Mouse (Mus musculus) right cerebral cortex, postnatal 14 days (tissue): ENCODE data around the gene Ctf2.

Source experiments
- DNase-seq: peaks from one replicate; pipeline ENCODE4 v3.0.0; 2022

Ctf2 gene

DNA sequence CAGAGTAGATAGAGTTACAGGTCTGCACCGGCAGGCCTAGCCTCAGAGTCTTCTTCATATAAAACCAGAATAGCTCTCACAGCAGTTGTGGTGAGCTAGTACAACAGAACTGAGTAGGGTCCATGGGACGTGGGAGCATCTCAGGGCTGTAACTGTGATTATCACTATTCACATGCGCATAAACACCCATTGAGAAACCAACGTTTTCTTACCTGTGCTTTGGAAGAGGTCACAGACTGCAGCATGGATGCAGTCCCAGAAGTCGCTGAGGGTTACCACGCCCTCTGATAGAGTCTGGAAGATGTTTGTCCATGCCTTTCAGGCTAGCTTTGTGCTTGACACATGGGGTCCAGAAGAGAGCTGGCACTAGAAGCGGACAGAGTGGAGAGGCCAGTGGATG lies 21.8 kb upstream of the Ctf2 start:
- no peak for DNase-seq

DNA sequence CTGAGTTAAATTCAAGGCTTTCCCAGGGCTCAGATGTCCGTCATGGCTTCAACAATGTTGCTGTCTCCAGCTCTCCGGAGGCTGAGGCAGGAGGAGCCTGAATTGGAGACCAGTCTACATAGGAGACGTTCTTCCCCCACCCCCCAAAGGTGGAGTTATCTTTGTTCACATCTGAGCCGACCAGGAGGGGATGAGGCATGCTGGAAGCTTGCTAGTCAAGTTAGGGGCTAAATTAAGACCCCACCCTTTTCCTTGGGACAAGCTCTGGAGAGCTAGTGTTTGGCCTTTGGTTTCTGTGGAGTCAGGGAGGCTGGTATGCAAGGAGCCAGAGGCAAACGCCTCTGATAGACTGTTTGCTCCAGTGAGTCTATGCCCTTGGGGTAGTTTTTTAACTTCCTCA lies 21.2 kb upstream of the Ctf2 start:
- DNase-seq = no peak

DNA sequence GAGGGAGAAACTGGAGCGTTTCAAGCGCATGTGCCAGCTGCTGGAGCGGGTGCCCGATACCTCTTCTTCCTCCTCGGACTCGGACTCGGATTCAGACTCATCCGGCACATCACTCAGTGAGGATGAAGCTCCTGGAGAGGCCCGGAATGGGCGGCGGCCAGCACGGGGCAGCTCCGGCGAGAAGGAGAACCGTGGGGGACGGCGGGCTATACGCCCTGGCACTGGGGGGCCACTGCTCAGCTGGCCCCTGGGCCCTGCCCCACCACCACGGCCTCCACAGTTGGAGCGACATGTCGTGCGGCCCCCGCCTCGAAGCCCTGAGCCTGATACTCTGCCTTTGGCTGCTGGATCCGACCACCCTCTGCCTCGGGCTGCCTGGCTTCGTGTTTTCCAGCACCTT lies 20.1 kb upstream of the Ctf2 start:
- DNase-seq = no peak

DNA sequence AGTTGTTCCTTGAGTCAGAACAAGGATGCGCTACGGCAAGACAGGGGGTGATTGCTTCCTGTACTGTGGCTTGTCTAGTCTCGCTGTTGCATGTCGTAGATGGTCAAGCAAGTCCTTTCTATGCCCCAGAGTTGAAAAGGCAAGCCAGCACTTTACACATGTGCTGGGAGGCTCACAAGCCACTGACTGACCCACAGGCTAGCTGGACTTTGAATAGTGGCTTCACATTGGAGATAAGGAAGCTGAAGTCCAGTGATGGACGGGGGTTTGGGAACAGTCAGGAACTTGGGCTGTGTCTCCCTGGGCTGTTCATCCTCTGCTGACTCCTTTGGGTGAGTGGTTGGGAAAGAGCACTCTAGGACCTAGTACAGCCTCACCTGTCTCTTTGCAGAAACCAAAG lies 19.7 kb upstream of the Ctf2 start:
- no peak for DNase-seq

DNA sequence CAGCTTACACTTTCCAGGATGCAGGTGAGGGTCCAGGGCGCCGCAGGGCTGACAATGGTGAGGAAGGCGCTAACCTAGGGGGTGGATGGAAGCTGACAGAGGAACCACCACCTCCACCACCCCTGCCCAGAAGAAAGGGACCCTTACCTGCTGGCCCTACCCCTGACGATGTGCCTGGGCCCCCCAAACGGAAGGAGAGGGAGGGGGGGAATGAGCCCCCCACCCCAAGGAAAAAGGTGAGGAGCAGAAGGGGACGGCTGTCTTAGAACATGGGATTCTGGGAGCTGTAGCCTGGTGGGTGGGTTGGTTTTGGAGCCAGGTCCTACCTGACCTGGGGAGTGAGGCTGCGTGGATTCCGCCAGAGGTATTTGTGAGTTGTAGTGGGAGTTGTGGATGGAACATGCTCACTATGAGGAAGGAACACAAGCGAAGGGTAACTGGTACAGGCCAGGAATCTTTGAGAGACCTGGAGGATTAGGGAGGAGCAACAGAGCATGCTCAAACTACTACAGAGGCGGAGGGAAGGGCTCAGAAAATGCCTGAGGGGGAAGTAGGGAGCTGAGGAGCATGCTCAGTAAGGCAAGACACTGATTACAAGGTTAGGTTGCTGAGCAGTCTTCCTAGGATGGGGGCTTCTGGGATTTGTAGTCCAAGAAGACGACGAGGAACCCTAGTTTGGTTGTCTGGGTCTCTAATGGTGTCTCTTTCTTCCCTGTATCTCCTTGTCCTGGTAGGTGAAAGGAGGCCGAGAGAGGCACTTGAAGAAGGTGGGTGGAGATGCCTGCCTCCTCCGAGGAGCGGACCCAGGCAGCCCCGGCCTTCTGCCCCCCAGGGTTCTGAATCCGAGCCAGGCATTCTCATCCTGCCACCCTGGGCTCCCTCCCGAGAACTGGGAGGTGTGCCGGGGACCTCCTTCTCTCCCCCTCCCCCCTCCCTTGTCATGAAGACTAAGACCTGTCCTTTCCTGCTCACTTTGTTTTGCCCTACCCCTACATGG lies 18.5 kb upstream of the Ctf2 start:
- DNase-seq = peak; percentile 31

DNA sequence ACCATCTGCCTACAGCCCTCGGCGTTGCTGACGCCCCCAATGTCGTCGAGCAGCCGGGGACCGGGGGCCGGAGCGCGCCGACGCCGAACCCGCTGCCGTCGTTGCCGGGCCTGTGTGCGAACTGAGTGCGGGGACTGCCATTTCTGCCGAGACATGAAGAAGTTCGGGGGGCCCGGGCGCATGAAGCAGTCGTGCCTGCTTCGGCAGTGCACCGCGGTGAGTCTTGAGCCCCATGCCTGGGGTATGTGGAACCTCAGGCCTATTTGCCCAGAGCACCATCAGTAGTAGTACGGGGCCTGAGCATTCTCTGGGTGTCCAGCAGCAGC lies 16.2 kb upstream of the Ctf2 start:
- DNase-seq = peak; percentile 17

DNA sequence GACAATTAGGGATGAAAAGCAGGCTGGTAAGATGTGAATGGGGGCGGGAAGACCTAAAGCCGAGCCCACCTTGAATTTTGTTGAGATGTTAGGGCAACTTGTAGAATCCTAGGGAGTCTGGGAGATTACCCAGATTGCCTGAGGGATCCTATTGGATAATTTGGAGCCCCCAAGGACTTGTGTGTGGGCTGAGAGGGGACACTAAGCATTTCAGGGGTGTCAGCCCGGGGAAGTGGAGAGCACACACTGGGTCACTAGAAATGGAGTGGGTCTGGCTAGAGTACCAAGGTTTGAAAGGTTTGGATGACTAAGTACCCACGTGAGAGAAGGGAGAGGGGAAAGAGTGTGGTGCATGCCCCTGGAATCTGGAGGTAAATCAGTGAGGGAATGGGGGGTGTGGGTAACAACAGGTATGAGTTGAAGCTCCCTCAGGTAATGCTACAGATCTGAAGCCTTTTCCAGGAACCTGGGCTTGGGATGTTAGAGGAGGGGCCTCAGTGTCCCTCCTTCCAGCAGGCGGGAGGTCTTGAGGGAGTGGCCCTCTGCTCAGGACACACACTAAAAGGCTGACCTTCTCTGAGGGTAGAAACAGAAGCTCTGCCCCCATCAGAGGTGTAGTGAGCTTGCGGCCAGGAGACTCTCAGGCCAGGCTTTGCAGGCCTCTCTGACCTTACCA lies 15.7 kb upstream of the Ctf2 start:
- DNase-seq = no peak

DNA sequence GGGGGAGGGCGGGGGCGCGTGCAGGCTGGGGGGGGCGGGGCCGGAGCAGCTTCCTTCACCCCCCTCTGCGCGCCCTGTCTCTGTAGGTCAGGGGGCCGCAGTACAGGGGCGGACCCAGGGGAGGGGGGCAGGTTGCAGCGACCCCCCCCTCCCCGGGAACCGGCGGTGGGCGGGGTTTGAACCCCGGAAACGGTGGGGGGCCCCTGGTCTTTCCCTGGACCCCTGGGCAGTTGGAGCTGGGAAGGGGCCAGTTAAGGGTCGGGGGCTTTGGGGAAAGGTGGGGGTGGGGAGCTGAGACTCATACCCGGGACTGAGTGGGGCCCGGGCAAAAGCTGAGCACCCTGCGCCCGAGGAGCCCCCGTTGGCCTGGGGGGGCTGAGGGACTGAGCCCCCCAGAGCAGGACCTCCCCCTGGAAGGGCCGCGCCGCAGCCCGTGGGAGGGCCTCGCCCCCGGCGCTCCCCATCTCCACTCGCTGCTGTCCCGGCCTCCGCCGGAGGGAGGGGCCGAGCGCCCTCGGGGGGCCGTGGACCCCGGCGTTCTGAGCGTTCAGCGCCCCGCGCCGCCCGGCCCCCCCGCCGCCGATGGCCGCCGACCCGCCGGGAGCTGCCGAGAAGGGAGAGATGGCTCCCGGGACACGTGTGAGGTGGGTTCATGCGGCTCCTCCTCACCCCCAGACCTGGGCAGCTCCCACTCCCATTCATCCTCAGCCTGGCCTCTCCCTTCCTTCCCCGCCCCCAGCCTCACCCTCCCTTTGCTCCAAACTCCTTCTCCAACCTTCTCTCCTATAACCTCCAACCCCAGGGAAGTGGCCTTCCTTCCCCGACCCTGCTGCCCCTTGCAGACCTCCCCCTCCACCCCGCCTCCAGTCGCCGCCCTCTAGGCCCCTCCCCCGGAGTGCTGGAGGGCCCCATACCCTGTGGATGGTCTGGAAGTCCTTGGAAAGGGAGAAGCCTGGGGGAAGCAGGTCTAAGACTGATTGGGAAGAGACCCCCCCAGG lies 14.8 kb upstream of the Ctf2 start:
- DNase-seq = peak; percentile 41

DNA sequence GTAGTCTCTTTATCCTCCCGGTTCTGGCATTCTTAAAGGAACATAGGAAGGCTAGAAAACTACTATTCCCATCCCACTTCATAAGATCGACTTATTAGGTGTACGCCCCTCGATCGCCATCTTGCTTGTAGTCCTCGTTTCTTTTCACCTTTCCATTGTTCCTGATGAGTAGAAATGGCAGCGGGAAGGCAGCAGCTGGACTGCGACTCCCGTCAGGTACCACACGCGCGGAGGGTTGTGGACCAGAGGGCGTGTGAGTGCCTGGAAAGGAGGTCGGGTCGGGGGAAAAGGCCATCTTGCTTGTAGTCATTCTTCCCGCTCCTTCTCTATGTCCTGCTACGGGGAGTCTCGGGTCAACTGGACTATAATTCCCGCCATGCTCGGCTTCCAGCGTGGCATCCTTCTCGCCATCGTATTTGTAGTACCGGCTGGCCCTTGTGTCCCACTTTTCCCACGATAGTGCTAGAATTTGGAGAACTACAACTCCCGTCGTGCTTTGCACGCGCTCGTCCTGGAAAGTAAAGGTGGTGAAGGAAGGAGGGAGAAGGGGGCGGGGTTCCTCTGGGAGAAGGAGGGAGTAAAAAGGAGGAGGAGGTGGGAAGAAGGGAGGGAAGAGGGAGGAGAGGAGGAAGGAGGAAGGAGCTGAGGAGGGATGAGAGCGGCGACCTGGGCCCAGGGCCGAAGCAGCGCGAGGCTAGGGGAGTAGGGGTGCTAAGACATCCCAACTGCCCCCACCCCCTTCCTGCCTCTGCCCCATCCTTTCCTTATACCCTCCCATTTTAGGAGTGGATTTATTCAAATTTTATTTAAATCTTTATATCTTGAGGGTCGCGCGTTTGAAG lies 13.9 kb upstream of the Ctf2 start:
- DNase-seq = peak; percentile 90

DNA sequence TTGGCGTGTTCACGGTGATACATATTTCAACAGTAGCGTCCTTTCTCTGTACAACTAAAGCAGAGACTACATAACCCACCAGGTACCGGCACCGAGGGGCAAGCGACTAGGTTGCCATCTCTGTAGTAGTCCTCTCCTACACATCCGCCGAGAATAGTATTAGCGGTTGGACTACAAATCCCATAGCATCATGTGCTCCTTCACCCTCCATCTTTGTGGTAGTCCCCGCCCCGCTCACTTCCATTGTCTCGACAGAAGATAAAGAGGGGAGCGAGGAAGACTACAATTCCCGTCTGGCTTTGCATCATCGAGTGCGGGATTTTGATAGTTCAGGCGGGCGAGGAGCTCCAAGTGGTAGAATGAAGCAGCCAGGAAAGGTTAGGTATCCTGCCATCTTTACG lies 13.3 kb upstream of the Ctf2 start:
- peak; percentile 86 for DNase-seq

DNA sequence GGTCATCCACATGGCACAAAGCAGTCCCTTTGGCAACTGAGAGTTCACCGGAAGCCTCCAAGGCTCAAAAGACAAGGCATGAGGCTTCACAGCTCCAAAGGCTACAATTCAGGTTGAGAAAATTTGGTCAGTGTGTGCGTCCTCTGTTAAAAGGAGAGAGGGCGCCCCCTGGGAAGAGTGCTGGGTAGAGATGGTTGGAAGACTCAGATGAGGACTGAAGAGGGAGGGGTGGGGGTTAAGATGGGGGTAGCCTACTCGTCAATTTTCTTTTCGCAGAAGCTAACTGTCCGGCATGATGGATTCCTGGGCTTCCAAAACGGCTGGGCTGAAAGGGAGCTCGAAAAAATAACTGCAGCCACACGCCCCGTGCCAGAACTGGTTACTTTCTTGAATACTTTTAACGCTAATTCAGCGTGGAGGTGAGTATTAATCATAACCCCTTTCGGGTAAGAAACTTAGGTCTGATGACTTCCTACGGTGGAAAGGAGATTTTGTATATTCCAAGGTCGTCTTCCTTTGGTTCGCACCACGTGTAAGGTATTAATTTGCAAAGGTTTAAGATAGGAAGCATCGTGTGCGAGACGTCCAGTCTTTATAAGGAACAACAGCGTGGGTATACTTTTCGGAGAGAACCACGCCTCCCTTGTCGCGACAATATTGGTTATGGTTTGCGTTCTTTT lies 12.5 kb upstream of the Ctf2 start, which contains the start of gene Fbxl19:
TSS of gene Fbxl19 (plus strand) at position 178 of the 680 bp plus-strand sequence.
- DNase-seq = peak; percentile 84

DNA sequence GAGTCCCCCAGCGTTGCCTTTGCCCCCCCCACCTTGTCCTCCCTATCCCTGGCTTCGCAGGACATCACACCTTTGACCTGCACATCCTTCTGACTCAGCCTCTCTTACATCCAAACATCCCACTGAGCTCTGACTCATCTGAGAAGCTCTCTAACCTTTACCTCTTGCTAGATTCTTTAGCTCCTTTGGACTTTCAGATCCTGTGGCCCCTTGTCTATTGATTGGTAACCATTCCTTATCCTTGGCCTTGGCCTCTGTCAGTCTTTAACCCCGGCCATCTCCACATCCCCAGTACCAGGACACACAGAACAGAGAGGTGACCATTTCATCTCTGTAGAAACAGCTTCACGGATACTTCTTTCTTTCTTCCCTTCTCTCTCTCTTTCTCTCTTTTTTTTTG lies 1.8 kb downstream of the Ctf2 start:
- no peak for DNase-seq

DNA sequence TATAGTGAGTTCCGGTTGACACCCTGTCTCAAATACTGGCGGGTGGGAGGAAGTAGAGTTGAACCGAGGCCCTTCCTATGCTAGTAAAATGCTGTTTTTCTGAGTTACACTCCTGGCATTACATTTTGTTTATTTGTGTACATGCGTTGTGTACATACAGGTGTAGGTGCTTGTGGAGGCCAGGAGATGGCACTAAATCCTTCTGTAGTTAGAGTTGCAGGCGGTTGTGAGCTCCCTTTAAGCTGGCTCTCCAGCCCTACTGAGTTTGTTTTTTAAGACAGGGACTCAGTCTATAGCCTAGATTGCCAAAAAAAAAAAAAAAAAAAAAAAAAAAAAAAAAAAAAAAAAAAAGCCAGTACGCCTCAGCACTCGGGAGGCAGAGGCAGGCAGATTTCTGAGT lies 4.1 kb downstream of the Ctf2 start:
- DNase-seq = no peak

DNA sequence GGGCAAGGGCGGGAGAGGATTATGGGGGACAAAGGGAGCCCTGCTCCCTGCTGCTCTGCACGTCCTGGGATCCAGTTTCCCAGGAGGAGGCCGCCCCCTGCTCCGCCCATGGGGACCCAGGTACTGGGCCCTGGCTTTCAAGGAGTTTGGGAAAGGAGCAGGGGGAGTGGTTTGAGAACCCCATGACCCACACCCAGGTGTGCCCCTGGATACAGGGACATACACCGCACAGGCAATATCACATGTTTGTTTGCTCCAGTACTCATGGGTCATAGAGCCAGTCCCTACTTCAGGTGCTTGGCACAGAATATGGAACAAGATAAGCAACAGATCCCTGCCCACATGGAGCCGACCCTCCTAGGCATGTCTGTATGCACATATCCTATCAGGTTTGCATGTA lies 6.0 kb downstream of the Ctf2 start:
- DNase-seq = no peak

DNA sequence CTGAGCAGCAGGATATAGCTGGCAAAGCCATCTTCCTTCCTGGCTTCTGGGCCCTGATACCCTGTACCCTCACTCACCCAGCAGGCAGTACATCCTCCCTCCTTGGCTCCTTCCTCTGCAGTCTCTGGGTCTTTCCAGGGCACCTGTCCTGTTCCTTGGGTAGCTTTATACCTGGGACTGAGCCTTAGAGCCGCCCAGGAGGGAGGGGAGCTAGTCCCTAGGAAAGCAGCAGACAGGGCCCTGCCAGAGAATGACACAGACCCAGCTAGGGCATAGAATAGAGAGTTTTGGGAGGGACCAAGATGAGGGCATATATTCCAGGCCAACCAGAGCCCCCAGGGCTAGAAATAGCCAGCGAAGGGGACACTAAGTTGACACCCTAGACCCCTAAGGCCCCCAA lies 6.5 kb downstream of the Ctf2 start:
- no peak for DNase-seq

DNA sequence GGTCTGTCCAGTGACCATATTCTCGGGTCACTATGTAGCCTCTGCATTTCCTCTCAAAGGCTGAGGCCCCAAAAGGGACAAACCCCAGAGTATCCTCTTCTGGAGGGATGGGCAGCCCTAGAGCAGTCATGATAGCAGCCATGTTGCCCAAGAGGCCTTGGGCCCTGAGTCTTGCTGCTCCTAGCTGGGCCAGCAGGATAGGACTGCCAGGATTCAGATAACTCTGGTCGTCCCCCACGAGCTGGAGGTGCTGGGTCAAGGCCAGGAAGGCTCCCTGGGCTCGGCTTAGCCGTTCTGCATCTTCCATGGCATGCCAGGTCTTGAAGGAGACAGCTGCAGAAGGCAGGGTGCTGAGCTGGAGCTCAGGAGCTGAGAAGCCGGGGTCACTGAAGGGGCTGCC lies 12.7 kb downstream of the Ctf2 start:
- no peak for DNase-seq

DNA sequence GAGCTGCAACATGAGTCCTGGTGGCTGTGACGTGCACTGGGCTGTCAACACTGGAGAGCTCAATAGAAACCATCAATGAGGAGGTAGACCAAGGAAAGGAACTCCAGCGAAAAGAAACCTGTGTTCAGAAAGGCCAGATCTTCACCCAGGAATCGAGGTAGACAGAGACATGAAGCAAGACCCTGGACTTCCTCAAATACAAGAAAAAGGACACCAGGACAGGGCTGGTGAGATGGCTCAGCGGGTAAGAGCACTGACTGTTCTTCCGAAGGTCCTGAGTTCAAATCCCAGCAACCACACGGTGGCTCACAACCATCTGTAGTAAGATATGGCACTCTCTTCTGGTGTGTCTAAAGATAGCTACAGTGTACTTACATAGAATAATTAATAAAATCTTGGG lies 13.6 kb downstream of the Ctf2 start:
- no peak for DNase-seq

DNA sequence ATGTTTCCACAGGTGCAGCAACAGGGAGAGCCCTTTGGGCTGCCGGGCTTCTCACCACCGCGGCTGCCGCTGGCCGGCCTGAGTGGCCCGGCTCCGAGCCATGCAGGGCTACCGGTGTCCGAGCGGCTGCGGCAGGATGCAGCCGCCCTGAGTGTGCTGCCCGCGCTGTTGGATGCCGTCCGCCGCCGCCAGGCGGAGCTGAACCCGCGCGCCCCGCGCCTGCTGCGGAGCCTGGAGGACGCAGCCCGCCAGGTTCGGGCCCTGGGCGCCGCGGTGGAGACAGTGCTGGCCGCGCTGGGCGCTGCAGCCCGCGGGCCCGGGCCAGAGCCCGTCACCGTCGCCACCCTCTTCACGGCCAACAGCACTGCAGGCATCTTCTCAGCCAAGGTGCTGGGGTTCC lies 15.0 kb downstream of the Ctf2 start:
- peak; percentile 65 for DNase-seq

DNA sequence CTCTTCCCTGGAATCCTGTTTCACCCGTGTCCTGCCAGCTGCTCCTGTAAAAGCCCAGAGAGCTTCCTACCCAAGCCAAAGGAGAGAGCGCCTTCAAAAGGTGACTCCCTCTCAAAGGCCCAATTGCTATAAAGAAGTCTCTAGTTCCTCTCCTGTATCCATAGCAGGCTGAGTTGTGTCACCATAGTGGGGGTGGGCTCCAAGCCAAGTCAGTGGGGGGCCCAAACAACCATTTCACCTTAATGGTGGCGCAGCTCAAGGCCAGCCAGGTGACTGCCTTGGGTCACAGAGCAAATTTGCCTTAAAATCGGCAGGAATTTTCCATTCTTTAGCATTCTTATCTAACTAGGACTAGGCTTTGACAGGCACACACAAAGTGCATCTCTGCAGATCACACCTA lies 17.1 kb downstream of the Ctf2 start:
- no peak for DNase-seq

DNA sequence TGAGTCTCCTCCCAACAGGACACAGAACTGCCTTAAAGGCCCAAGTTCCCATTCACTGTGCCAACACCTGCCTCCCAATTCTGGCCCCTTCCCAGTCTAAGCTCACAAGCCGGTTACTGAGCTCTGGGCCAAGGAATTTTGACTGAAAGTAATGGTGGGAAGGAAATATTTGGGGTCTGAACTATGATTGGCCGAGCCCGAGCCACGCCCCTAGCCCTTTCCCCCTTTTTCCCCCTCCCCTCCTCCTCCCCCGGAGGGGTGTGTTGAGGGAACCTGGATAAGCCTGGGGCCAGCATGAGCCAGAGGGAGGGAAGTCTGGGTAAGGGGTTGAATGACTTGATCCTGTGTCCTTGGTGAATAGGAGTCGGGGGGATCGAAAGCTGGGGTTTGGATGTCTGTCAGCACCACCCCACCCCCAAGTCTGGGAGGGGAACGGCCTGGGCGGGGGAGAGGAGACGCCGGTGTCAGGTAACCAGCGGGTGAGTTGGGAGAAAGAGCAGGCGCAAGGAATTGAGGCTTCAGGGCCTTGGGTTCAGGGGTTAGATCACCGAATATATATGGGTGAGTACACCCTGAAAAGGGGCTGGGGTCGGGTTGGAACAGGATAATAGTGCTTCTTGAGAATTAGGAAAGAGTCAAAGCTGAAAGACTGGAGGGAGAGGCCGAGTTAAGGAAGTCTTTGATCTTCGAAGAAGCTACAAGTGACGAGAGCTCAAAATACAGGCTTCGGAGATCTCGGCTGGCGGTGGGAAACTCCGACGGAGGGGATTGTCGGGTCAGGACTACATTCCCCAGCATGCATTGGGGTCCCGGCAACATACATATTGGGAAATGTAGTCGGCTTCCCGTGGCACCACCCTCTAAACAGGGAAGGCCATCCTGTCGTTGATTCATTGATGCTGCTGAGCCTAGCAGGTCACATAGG lies 19.2 kb downstream of the Ctf2 start, which contains the start of gene Ctf1:
TSS of gene Ctf1 (plus strand) at position 276 of the 925 bp plus-strand sequence.
- peak; percentile 73 for DNase-seq
